Mouse (Mus musculus) lung, embryonic 14.5 days (tissue): Measurements from ENCODE around the gene Zdhhc19. TPM values are rescaled to one million over a fixed set of nuclear protein-coding genes. Genes with fewer than 3 reads are reported as not detected.

Source experiments
- ATAC-seq: fragments of 200-750 bp; cut with Nextera tagmentation; 2 replicates; pipeline ENCODE4 v1.8.0; 2017; ENCODE audit warnings: mild to moderate bottlenecking, moderate TSS enrichment, moderate library complexity; ENCODE audit not compliant: insufficient read depth
- DNase-seq: peaks from one replicate; pipeline ENCODE4 v3.0.0-alpha.2; 2015
- H3K27ac ChIP-seq: fragments of 300-500 bp; sonication (generic); 2 replicates; pipeline ENCODE4 v1.5.1; 2014; ENCODE audit warnings: low read depth, mild to moderate bottlenecking, moderate library complexity
- H3K27me3 ChIP-seq: fragments of 300-500 bp; sonication (generic); 2 replicates; pipeline ENCODE4 v1.6.1; 2014; ENCODE audit warnings: low read length, control low read depth; ENCODE audit not compliant: insufficient read depth
- H3K36me3 ChIP-seq: fragments of 300-500 bp; sonication (generic); 2 replicates; pipeline ENCODE4 v1.6.1; 2014; ENCODE audit warnings: control low read depth; ENCODE audit not compliant: insufficient read depth
- H3K4me1 ChIP-seq: fragments of 300-500 bp; sonication (generic); 2 replicates; pipeline ENCODE4 v1.6.1; 2014; ENCODE audit warnings: antibody characterized with exemption, control low read depth; ENCODE audit not compliant: insufficient read depth
- H3K4me2 ChIP-seq: fragments of 300-500 bp; sonication (generic); 2 replicates; pipeline ENCODE4 v1.6.1; 2014; ENCODE audit warnings: mild to moderate bottlenecking
- H3K4me3 ChIP-seq: fragments of 300-500 bp; sonication (generic); 2 replicates; pipeline ENCODE4 v1.5.1; 2014; ENCODE audit warnings: low read depth, low read length
- H3K9ac ChIP-seq: fragments of 300-500 bp; sonication (generic); 2 replicates; pipeline ENCODE4 v1.6.1; 2014
- H3K9me3 ChIP-seq: fragments of 300-500 bp; sonication (generic); 2 replicates; pipeline ENCODE4 v1.6.1; 2016; ENCODE audit warnings: low read depth, low read length, control low read depth
- CTCF ChIP-seq: IDR thresholded peaks from 2 replicates; pipeline ENCODE4 v1.5.1; 2016; ENCODE audit warnings: antibody characterized with exemption, low read depth
- WGBS: fragments of 180-500 bp; shearing (Covaris S2); extraction: QIAGEN DNeasy Blood & Tissue Kit; methylation state at CpG from one replicate; pipeline ENCODE4 v1.1.7; 2014; 5-methylcytosine and 5-hydroxymethylcytosine counted together
- polyA plus RNA-seq: library from polyadenylated mRNA; unstranded; fragments of >200 nt; fragmentation: Nextera tagmentation; extraction: Ambion mirVana; gene quantifications from 2 replicates; pipeline ENCODE4 v1.2.1, GENCODE M21; 2014

Zdhhc19 gene
- not detected in 2 replicates for polyA plus RNA-seq

DNA sequence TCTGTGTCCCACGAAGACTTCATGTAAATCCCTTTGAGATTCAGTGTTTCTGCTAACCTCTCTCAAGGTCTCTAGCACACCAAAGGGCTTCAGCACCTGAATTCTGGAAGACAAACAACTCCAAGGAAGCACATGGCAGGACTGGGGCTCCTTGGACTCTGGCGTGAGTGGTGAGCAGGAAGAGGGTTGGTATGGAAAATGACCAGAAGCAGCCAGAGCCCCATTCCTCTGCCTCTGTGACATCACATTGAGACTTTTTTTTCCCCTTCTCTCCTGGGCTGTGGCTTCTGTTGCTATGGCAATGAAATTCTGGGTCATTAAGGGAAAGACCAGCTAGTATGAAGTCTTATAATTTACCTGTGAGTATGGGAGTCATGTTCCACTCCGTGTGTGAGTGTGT is at the start of gene Zdhhc19:
Gene Zdhhc19 (plus strand): TSS at position 301 of the 400 bp plus-strand sequence.
- no peak within 1 kb of the TSS for H3K27ac ChIP-seq
- 65% methylated on average over 3 of the region's 3 CpGs for WGBS
- no peaks in the 10 kb centered on the region for H3K36me3 ChIP-seq
- H3K9ac ChIP-seq = no peak within 1 kb of the TSS
- H3K4me1 ChIP-seq = no peaks in the 10 kb centered on the region
- no peak for TF ChIP-seq CTCF
- no peaks in the 10 kb centered on the region for H3K27me3 ChIP-seq
- H3K4me3 ChIP-seq = no peak within 1 kb of the TSS
- no peaks in the 10 kb centered on the region for H3K9me3 ChIP-seq
- no peak within 1 kb of the TSS for H3K4me2 ChIP-seq
- DNase-seq (no peak), ATAC-seq (no peak)

- Histone ChIP-seq H3K36me3 (no peaks in the 10 kb centered on the region), H3K4me2 (no peak overlapping the region), H3K27ac (no peak overlapping the region), H3K9ac (no peak overlapping the region), H3K4me1 (0 out of 2 replicates have a peak, but pooled peaks cover 2% of the 10 kb centered on the region), H3K9me3 (no peaks in the 10 kb centered on the region), H3K27me3 (no peaks in the 10 kb centered on the region), H3K4me3 (no peak overlapping the region)
- ATAC-seq (no peak), DNase-seq (no peak)
- 63% methylated on average over 2 of the region's 2 CpGs for WGBS
- TF ChIP-seq CTCF = no peak
These were observed 49.4 kb upstream of the Zdhhc19 start for GRCm38 (mm10) chr16:32446563-32447138.

- no peak overlapping the region for H3K9ac ChIP-seq
- no peaks in the 10 kb centered on the region for H3K27me3 ChIP-seq
- TF ChIP-seq CTCF = no peak
- H3K27ac ChIP-seq = no peak overlapping the region
- ATAC-seq (no peak), DNase-seq (no peak)
- H3K36me3 ChIP-seq = peaks cover 18% of the 10 kb centered on the region; the same call in 1 of the 2 replicates
- H3K4me1 ChIP-seq = 0 out of 2 replicates have a peak, but pooled peaks cover 2% of the 10 kb centered on the region
- no peak overlapping the region; the same call in 1 of the 2 replicates for H3K4me2 ChIP-seq
- no peak overlapping the region for H3K4me3 ChIP-seq
- WGBS = 71% methylated on average over 3 of the region's 3 CpGs
- H3K9me3 ChIP-seq = no peaks in the 10 kb centered on the region
These were observed 46.4 kb upstream of the Zdhhc19 start for GRCm38 (mm10) chr16:32449665-32450064.

- no peaks in the 10 kb centered on the region for H3K9me3 ChIP-seq
- DNase-seq = no peak
- peaks cover 18% of the 10 kb centered on the region; the same call in 1 of the 2 replicates for H3K36me3 ChIP-seq
- H3K27ac ChIP-seq = no peak overlapping the region
- no peak overlapping the region for H3K9ac ChIP-seq
- no peak overlapping the region for H3K4me3 ChIP-seq
- no peaks in the 10 kb centered on the region for H3K27me3 ChIP-seq
- ATAC-seq = no peak
- 0 out of 2 replicates have a peak, but pooled peaks cover 2% of the 10 kb centered on the region for H3K4me1 ChIP-seq
- 85% methylated on average over 2 of the region's 2 CpGs for WGBS
- TF ChIP-seq CTCF = no peak
- H3K4me2 ChIP-seq = no peak overlapping the region; the same call in 1 of the 2 replicates
These were observed 45.9 kb upstream of the Zdhhc19 start for GRCm38 (mm10) chr16:32450133-32450532.

DNA sequence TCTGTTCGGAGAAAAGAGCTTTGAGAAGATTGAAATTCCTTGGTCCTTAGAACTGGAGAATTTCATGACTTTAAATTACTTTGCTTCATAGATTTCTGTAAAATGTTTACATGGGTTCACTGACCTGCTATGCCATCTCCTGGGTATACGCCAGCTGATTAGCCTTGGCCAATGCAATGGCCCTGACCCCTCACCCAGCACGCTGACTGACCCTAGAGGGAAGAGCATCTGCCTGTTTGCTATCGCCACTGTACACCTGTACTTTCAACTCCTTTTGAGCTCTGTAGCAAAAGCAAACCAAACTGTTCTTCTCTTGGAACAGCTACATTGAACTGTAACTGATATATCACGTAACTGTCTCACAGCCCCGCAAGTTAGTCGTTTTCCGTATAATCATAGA is 43.0 kb upstream of the Zdhhc19 start:
- no peak overlapping the region for H3K4me3 ChIP-seq

GRCm38 (mm10) chr16:32454646-32455045 is 41.4 kb upstream of the Zdhhc19 start:
- no peak overlapping the region for H3K9ac ChIP-seq
- 0 out of 2 replicates have a peak, but pooled peaks cover 1% of the 10 kb centered on the region for H3K4me1 ChIP-seq
- H3K27ac ChIP-seq = no peak overlapping the region
- H3K4me3 ChIP-seq = no peak overlapping the region
- peaks cover 23% of the 10 kb centered on the region; the same call in 1 of the 2 replicates for H3K36me3 ChIP-seq
- no peak for DNase-seq
- no peaks in the 10 kb centered on the region for H3K9me3 ChIP-seq
- no peaks in the 10 kb centered on the region for H3K27me3 ChIP-seq
- no peak overlapping the region for H3K4me2 ChIP-seq
- ATAC-seq = no peak
- 90% methylated on average over 5 of the region's 5 CpGs for WGBS
- no peak for TF ChIP-seq CTCF

More for the DNA sequence above, 43.0 kb upstream of the Zdhhc19 start:
- 0 out of 2 replicates have a peak, but pooled peaks cover 2% of the 10 kb centered on the region for H3K4me1 ChIP-seq
- no peaks in the 10 kb centered on the region for H3K9me3 ChIP-seq
- DNase-seq = no peak
- H3K36me3 ChIP-seq = peaks cover 23% of the 10 kb centered on the region; the same call in 1 of the 2 replicates
- WGBS = 90% methylated on average over 8 of the region's 8 CpGs
- H3K4me2 ChIP-seq = no peak overlapping the region
- TF ChIP-seq CTCF = no peak
- no peak overlapping the region for H3K27ac ChIP-seq
- ATAC-seq = no peak
- H3K9ac ChIP-seq = no peak overlapping the region
- no peaks in the 10 kb centered on the region for H3K27me3 ChIP-seq

GRCm38 (mm10) chr16:32456086-32456485 is 40.0 kb upstream of the Zdhhc19 start:
- Histone ChIP-seq H3K27ac (no peak overlapping the region), H3K9ac (no peak overlapping the region), H3K4me3 (no peak overlapping the region), H3K27me3 (no peaks in the 10 kb centered on the region), H3K36me3 (peaks cover 23% of the 10 kb centered on the region; the same call in 1 of the 2 replicates), H3K4me2 (no peak overlapping the region), H3K4me1 (no peaks in the 10 kb centered on the region), H3K9me3 (no peaks in the 10 kb centered on the region)
- no peak for TF ChIP-seq CTCF
- ATAC-seq (no peak), DNase-seq (no peak)
